Mouse (Mus musculus) olfactory bulb, adult 2 months (tissue): ENCODE results near the gene Tpbgl.

Experiments
- CTCF ChIP-seq: fragments of 200-500 bp; IDR thresholded peaks from 2 replicates; pipeline ENCODE4 v1.5.1; 2012; ENCODE audit warnings: low read depth, mild to moderate bottlenecking, low read length, moderate library complexity; ENCODE audit not compliant: insufficient read depth
- POLR2A ChIP-seq: fragments of 200-500 bp; IDR thresholded peaks from 2 replicates; pipeline ENCODE4 v1.6.1; 2012; ENCODE audit warnings: mild to moderate bottlenecking, low read depth, low read length, moderate library complexity; ENCODE audit not compliant: insufficient read depth

GRCm38 (mm10) chr7:99627366-99627765 lies 463 bp upstream of the Tpbgl start:
- TF ChIP-seq CTCF (no peak), POLR2A (no peak)
